Mouse (Mus musculus) midbrain, embryonic 12.5 days (tissue): Measurements from ENCODE around the gene Rsad1. TPM values are rescaled to one million over a fixed set of nuclear protein-coding genes. Genes with fewer than 3 reads are reported as not detected.

ENCODE experiments used
- ATAC-seq: fragments of 200-750 bp; cut with Nextera tagmentation; 2 replicates; pipeline ENCODE4 v1.8.0; 2017; ENCODE audit warnings: low read depth, moderate TSS enrichment, moderate library complexity; ENCODE audit not compliant: low FRiP score
- H3K27ac ChIP-seq: fragments of 300-500 bp; sonication (generic); replicated peaks from 2 replicates; pipeline ENCODE4 v1.5.1; 2016; ENCODE audit warnings: mild to moderate bottlenecking
- H3K27me3 ChIP-seq: fragments of 300-500 bp; sonication (generic); 2 replicates; pipeline ENCODE4 v1.6.1; 2016; ENCODE audit warnings: mild to moderate bottlenecking
- H3K36me3 ChIP-seq: fragments of 300-500 bp; sonication (generic); 2 replicates; pipeline ENCODE4 v1.6.1; 2016
- H3K4me1 ChIP-seq: fragments of 300-500 bp; sonication (generic); 2 replicates; pipeline ENCODE4 v1.6.1; 2016
- H3K4me2 ChIP-seq: fragments of 300-500 bp; sonication (generic); replicated peaks from 2 replicates; pipeline ENCODE4 v1.6.1; 2016; ENCODE audit warnings: mild to moderate bottlenecking, moderate library complexity
- H3K4me3 ChIP-seq: fragments of 300-500 bp; sonication (generic); 2 replicates; pipeline ENCODE4 v1.5.1; 2016; ENCODE audit warnings: mild to moderate bottlenecking
- H3K9ac ChIP-seq: fragments of 300-500 bp; sonication (generic); replicated peaks from 2 replicates; pipeline ENCODE4 v1.6.1; 2016; ENCODE audit warnings: mild to moderate bottlenecking, moderate library complexity
- H3K9me3 ChIP-seq: fragments of 300-500 bp; sonication (generic); 2 replicates; pipeline ENCODE4 v1.6.1; 2016; ENCODE audit warnings: mild to moderate bottlenecking
- WGBS: fragments of 180-500 bp; shearing (Covaris S2); methylation state at CpG from one replicate; pipeline ENCODE4 v1.1.7; 2016; 5-methylcytosine and 5-hydroxymethylcytosine counted together
- polyA plus RNA-seq: library from polyadenylated mRNA; unstranded; fragments of >200 nt; fragmentation: Nextera tagmentation; extraction: Ambion mirVana; gene quantifications from 2 replicates; pipeline ENCODE4 v1.2.1, GENCODE M21; 2016

Rsad1 gene
- 4.3 and 5.4 TPM in 2 replicates for polyA plus RNA-seq

DNA sequence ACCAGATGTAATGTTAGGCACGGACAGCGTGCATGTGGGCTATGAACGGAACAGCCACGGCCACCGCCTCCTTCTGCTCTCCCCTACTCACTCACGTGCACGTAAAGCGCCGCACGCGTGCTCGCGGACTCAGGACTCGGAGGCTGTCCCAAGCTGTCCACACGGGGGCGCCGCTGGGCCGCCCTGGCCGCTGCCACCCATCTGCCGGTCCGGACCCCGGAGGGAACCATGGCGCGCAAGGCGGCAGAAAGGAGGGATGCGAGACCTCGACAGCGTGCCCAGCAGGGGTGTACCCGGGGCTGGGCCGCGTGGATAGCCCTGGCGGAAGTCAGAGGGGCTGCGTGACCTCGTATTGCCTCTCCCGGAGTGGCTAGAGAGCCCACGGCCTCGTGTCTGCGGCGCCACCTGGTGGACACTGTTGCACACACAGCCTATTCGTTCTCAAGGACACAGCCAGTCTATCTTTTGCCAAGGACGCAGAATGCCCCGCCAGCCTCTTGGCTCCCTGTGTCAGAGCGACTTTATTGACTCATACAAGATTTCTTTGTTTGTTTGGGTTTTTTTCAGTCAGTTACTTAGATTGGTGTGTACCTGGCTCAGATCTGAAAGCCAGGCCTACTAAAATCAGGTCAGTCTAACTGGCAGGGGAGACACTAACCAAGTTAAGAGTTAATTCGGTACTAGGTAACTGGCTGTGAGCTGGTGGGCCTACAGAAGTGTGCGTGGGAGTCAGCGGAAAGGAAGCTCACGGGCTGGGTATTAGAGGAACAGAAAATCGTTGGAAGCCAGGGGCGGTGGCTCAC is at the start of gene Rsad1:
Gene Rsad1 (minus strand): TSS at position 368 of the 803 bp plus-strand sequence.
- 5% methylated on average over 48 of the region's 49 CpGs for WGBS
- Histone ChIP-seq H3K27me3 (no peaks in the 10 kb centered on the region; the same call in 1 of the 2 replicates), H3K36me3 (no peaks in the 10 kb centered on the region), H3K9me3 (peaks cover 3% of the 10 kb centered on the region; the same call in 1 of the 2 replicates), H3K4me2 (peak within 1 kb of the TSS; percentile 95), H3K27ac (peak within 1 kb of the TSS; percentile 79), H3K4me1 (peaks cover 19% of the 10 kb centered on the region), H3K9ac (peak within 1 kb of the TSS; percentile 60), H3K4me3 (peak within 1 kb of the TSS; percentile 63)
- peak; percentile 87 for ATAC-seq

DNA sequence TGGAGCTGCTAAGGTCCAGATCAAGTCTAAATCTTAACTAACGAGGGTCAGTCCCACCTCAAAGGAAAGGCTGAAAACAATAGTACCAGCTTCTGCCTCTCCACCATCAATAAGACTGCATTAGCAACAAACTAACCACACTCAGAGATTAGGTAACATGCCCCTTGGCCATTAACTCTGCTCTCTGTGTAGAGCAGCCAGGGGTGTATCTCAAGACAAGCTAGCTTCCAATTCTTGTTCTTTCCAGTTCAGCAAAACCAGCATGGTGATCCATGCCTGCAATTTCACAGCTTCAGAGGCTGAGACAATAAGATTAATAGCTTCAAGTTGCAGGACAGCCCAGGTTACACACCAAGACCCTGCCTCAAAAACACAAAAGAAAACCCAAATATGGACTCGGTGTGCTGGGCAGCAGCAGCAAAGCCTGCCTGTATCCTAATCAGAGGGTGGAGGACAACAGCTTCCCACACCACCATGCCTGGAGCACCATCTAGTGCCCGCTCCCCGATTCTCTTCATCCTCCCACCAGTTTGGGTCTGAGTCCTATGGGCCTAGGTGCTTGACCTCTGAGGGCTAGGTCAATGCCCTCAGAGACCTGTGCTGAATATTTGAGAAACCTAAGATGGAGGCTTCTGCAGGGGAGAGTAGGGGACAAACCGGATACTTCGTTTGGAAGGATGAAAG is 49.5 kb upstream of the Rsad1 start:
- no peak overlapping the region for H3K27ac ChIP-seq
- H3K4me1 ChIP-seq, result peaks cover 15% of the 10 kb centered on the region; the same call in 1 of the 2 replicates
- no peak for ATAC-seq
- peaks cover 20% of the 10 kb centered on the region for H3K27me3 ChIP-seq
- no peak overlapping the region for H3K4me3 ChIP-seq
- 74% methylated on average over 6 of the region's 6 CpGs for WGBS
- H3K36me3 ChIP-seq, result no peaks in the 10 kb centered on the region
- H3K9me3 ChIP-seq, result no peaks in the 10 kb centered on the region
- H3K4me2 ChIP-seq, result no peak overlapping the region
- H3K9ac ChIP-seq, result no peak overlapping the region

- ATAC-seq, result no peak
- Histone ChIP-seq H3K9me3 (no peaks in the 10 kb centered on the region), H3K27ac (no peak overlapping the region), H3K9ac (no peak overlapping the region), H3K4me1 (peaks cover 15% of the 10 kb centered on the region; the same call in 1 of the 2 replicates), H3K27me3 (peaks cover 11% of the 10 kb centered on the region; the same call in 1 of the 2 replicates), H3K36me3 (no peaks in the 10 kb centered on the region), H3K4me2 (no peak overlapping the region), H3K4me3 (no peak overlapping the region)
- WGBS, result 91% methylated on average over 4 of the region's 4 CpGs
Measured at GRCm38 (mm10) chr11:94597319-94597718, 48.3 kb upstream of the Rsad1 start.

DNA sequence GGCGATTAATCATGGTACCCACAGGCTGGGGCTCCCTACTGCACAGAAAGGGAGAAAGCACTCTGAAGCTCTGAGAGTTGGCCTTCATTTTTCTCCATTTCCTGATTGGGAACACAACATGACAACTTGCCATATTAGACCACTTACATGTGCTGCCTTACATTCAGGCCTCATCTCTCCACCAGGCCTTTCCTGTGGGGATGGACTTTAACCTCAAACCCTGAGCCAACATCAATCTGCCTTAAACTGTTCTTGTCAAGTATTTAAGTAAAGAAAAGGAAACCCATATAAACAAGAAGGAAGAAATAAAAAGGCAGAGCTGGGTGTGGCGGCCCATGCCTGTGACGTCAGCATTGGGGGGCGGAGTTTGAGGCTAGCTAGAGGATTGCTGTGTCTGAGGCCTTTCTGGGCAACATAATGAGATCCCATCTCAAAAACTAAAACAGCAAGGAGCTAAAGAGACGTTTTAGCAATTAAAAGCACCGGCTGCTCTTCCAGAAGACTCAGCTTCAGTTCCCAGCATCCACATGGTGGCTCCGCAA is 47.3 kb upstream of the Rsad1 start:
- ATAC-seq, result no peak
- WGBS, result 65% methylated on average over 7 of the region's 7 CpGs
- Histone ChIP-seq H3K4me2 (no peak overlapping the region), H3K36me3 (no peaks in the 10 kb centered on the region), H3K9me3 (no peaks in the 10 kb centered on the region), H3K4me3 (no peak overlapping the region), H3K4me1 (0 out of 2 replicates have a peak, but pooled peaks cover 12% of the 10 kb centered on the region), H3K9ac (no peak overlapping the region), H3K27me3 (peaks cover 8% of the 10 kb centered on the region; the same call in 1 of the 2 replicates), H3K27ac (no peak overlapping the region)

DNA sequence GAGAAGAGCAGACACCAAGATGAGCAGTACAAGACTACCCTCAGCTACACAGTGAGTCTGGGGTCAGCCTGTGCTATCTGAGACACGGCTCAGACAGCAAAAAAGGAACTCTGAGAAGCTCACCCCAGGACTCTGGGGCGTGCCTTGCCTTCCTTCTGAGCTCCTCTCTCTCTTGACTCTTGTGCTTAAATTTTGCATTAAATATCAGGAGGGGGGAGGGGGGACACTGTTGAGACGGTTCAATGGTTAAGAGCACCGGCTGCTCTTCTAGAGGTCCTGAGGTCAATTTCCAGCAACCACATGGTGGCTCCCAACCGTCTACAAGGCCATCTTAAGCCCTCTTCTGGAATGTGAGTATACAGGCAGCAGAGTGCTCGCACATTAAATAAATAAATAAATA is 38.5 kb upstream of the Rsad1 start:
- 0 out of 2 replicates have a peak, but pooled peaks cover 4% of the 10 kb centered on the region for H3K4me1 ChIP-seq
- 73% methylated on average over 6 of the region's 6 CpGs for WGBS
- H3K9ac ChIP-seq, result no peak overlapping the region
- H3K9me3 ChIP-seq, result no peaks in the 10 kb centered on the region
- H3K4me2 ChIP-seq, result no peak overlapping the region
- H3K27ac ChIP-seq, result no peak overlapping the region
- ATAC-seq, result no peak
- H3K4me3 ChIP-seq, result no peak overlapping the region
- no peaks in the 10 kb centered on the region for H3K27me3 ChIP-seq
- H3K36me3 ChIP-seq, result no peaks in the 10 kb centered on the region

- Histone ChIP-seq H3K4me3 (no peak overlapping the region), H3K4me1 (no peaks in the 10 kb centered on the region), H3K36me3 (no peaks in the 10 kb centered on the region), H3K27me3 (no peaks in the 10 kb centered on the region), H3K9ac (no peak overlapping the region), H3K9me3 (no peaks in the 10 kb centered on the region), H3K27ac (no peak overlapping the region), H3K4me2 (no peak overlapping the region)
- ATAC-seq, result no peak
- 93% methylated on average over 9 of the region's 9 CpGs for WGBS
Measured at GRCm38 (mm10) chr11:94585091-94585490, 36.0 kb upstream of the Rsad1 start.

DNA sequence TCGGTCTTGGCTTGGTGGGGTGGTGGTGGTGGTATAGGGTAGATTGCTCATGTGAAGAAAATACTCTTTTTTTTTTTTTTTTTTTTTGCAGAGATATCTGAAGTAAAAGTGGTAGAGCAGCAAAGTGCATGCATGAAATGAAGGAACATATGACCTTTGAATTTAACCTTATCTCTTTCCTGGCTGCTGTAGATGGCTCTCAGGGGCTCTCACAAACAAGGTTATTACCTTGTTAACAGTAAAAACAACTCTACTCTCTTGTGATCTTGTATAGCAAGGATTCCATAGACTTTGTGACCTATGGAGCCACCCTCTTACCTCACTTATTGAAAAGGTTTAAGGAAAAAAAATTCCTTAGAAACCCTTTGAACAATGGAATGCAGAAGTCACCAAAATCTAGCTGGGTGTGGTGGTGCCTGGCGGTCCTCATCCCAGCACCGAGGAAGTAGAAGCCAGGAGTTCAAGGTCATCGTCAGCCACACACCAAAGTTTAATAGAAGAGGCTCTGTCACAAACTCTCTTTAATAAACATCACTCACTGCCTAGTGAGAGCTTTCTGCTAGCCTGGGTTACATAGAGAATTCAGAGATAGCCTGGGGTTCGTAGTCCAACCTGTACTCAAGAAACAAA is 31.2 kb upstream of the Rsad1 start:
- Histone ChIP-seq H3K4me3 (no peak overlapping the region), H3K36me3 (no peaks in the 10 kb centered on the region), H3K27me3 (no peaks in the 10 kb centered on the region), H3K4me2 (no peak overlapping the region), H3K9me3 (no peaks in the 10 kb centered on the region), H3K27ac (no peak overlapping the region), H3K4me1 (no peaks in the 10 kb centered on the region), H3K9ac (no peak overlapping the region)
- 91% methylated on average over 5 of the region's 5 CpGs for WGBS
- no peak for ATAC-seq

DNA sequence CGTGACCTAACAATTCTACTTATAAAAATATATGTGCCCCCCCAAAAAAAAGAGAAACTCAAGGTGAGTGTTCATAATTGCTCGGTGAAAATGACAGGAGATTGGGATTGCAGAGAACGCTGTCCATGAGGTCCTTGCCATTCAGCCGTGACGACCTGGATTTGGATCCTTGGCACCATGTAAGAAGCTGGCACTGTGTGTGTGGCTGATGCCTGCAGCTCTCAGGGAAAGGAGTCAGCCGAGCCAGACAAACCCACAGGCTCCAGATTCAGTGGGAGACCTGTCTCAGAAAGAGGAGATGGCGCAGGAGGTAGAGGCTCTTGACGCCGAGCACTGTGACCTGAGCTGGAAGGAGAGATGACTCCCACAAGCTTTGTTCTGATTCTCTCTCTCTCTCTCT is 27.3 kb upstream of the Rsad1 start:
- 88% methylated on average over 9 of the region's 9 CpGs for WGBS
- no peak overlapping the region for H3K4me3 ChIP-seq
- no peaks in the 10 kb centered on the region for H3K4me1 ChIP-seq
- ATAC-seq, result no peak
- H3K4me2 ChIP-seq, result no peak overlapping the region
- H3K27ac ChIP-seq, result no peak overlapping the region
- no peaks in the 10 kb centered on the region for H3K27me3 ChIP-seq
- H3K36me3 ChIP-seq, result peaks cover 4% of the 10 kb centered on the region; the same call in 1 of the 2 replicates
- H3K9me3 ChIP-seq, result no peaks in the 10 kb centered on the region
- H3K9ac ChIP-seq, result no peak overlapping the region

GRCm38 (mm10) chr11:94575036-94575435 is 26.0 kb upstream of the Rsad1 start:
- 0 out of 2 replicates have a peak, but pooled peaks cover 6% of the 10 kb centered on the region for H3K4me1 ChIP-seq
- no peak overlapping the region for H3K4me2 ChIP-seq
- H3K27ac ChIP-seq, result no peak overlapping the region
- no peaks in the 10 kb centered on the region for H3K27me3 ChIP-seq
- peaks cover 4% of the 10 kb centered on the region; the same call in 1 of the 2 replicates for H3K36me3 ChIP-seq
- no peak overlapping the region for H3K9ac ChIP-seq
- WGBS, result 77% methylated on average over 2 of the region's 2 CpGs
- H3K9me3 ChIP-seq, result no peaks in the 10 kb centered on the region
- no peak overlapping the region for H3K4me3 ChIP-seq
- no peak for ATAC-seq

- no peak overlapping the region for H3K4me2 ChIP-seq
- H3K9me3 ChIP-seq, result no peaks in the 10 kb centered on the region
- no peak overlapping the region for H3K9ac ChIP-seq
- H3K27me3 ChIP-seq, result no peaks in the 10 kb centered on the region
- ATAC-seq, result no peak
- H3K4me1 ChIP-seq, result 0 out of 2 replicates have a peak, but pooled peaks cover 6% of the 10 kb centered on the region
- whole genome bisulfite sequencing, result 21% methylated on average over 7 of the region's 7 CpGs
- no peak overlapping the region for H3K4me3 ChIP-seq
- H3K36me3 ChIP-seq, result peaks cover 4% of the 10 kb centered on the region; the same call in 1 of the 2 replicates
- H3K27ac ChIP-seq, result no peak overlapping the region
Measured at GRCm38 (mm10) chr11:94574560-94574959, 25.5 kb upstream of the Rsad1 start.

DNA sequence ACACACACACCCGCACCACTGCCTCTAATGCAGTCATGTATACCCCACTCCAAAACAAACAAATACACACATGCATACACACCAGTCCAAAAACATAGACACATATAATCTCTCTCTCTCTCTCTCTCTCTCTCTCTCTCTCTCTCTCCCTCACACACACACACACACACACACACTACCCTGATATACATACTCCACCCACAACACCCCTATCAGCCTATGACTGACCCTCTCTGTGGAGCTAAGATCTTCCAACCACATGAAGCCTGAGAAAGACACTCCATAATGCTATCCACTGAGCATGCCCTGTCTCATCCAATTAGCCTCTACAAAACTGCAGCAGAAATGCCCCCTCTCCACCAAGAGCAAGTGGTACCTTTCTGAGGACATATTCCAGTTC is 22.8 kb upstream of the Rsad1 start:
- Histone ChIP-seq H3K9me3 (no peaks in the 10 kb centered on the region), H3K4me3 (no peak overlapping the region), H3K9ac (no peak overlapping the region), H3K4me1 (0 out of 2 replicates have a peak, but pooled peaks cover 6% of the 10 kb centered on the region), H3K4me2 (no peak overlapping the region), H3K27ac (no peak overlapping the region), H3K27me3 (no peaks in the 10 kb centered on the region; the same call in 1 of the 2 replicates), H3K36me3 (peaks cover 4% of the 10 kb centered on the region; the same call in 1 of the 2 replicates)
- WGBS, result 89% methylated on average over 1 of the region's 1 CpGs
- ATAC-seq, result no peak
